Mouse (Mus musculus): Measurements from ENCODE around the gene Axin2. TPM values are rescaled to one million over a fixed set of nuclear protein-coding genes. Genes with fewer than 3 reads are reported as not detected.

Axin2 gene
- polyA plus RNA-seq, 1 experiment = 11.4 TPM

GRCm38 (mm10) chr11:108920636-108921505 is 722 bp downstream of the Axin2 start:
- Histone ChIP-seq H3K27me3 (ENCODE audit: control insufficient read depth, insufficient read depth, low read length, poor library complexity, severe bottlenecking) (peaks cover 11% of the 10 kb centered on the region; the same call in 1 of the 2 replicates), H3K27ac (ENCODE audit: insufficient read depth, low read length) (no peak overlapping the region), H3K9me3 (replicated peaks; ENCODE audit: control insufficient read depth, insufficient read depth, low read length, poor library complexity, severe bottlenecking) (no peaks in the 10 kb centered on the region), H3K4me1 (ENCODE audit: control insufficient read depth, insufficient read depth, low read length) (peaks cover 7% of the 10 kb centered on the region), H3K4me3 (ENCODE audit: low read depth, low read length) (peak overlapping the region; percentile 80), H3K36me3 (ENCODE audit: control insufficient read depth, insufficient read depth, low read length, poor library complexity, severe bottlenecking) (no peaks in the 10 kb centered on the region), H3K9ac (ENCODE audit: low read depth, poor library complexity, severe bottlenecking) (peak overlapping the region; percentile 95)
- no peak for TF ChIP-seq POLR2A (IDR thresholded peaks at IDR 0.05; ENCODE audit: insufficient read depth, low read length)
- TF ChIP-seq EP300 (IDR thresholded peaks at IDR 0.05; ENCODE audit: insufficient read depth, low read depth, low read length) = peak; percentile 35; the same call in 1 of the 2 replicates
- no peak for TF ChIP-seq CTCF (IDR thresholded peaks at IDR 0.05; ENCODE audit: low read depth, low read length)

GRCm38 (mm10) chr11:108921506-108922455 is 1.6 kb downstream of the Axin2 start:
- H3K4me1 ChIP-seq (ENCODE audit: control insufficient read depth, insufficient read depth, low read length) = peaks cover 7% of the 10 kb centered on the region
- H3K27me3 ChIP-seq (ENCODE audit: control insufficient read depth, insufficient read depth, low read length, poor library complexity, severe bottlenecking) = peaks cover 11% of the 10 kb centered on the region; the same call in 1 of the 2 replicates
- no peaks in the 10 kb centered on the region for H3K9me3 ChIP-seq (replicated peaks; ENCODE audit: control insufficient read depth, insufficient read depth, low read length, poor library complexity, severe bottlenecking)
- H3K4me3 ChIP-seq (ENCODE audit: low read depth, low read length) = peak overlapping the region; percentile 80
- no peak overlapping the region for H3K27ac ChIP-seq (ENCODE audit: insufficient read depth, low read length)
- no peak for TF ChIP-seq EP300 (IDR thresholded peaks at IDR 0.05; ENCODE audit: insufficient read depth, low read depth, low read length)
- no peak for TF ChIP-seq POLR2A (IDR thresholded peaks at IDR 0.05; ENCODE audit: insufficient read depth, low read length)
- TF ChIP-seq CTCF (IDR thresholded peaks at IDR 0.05; ENCODE audit: low read depth, low read length) = no peak
- H3K9ac ChIP-seq (ENCODE audit: low read depth, poor library complexity, severe bottlenecking) = peak overlapping the region; percentile 95
- no peaks in the 10 kb centered on the region for H3K36me3 ChIP-seq (ENCODE audit: control insufficient read depth, insufficient read depth, low read length, poor library complexity, severe bottlenecking)

GRCm38 (mm10) chr11:108922511-108923187 is 2.5 kb downstream of the Axin2 start:
- Histone ChIP-seq H3K36me3 (ENCODE audit: control insufficient read depth, insufficient read depth, low read length, poor library complexity, severe bottlenecking) (no peaks in the 10 kb centered on the region), H3K4me1 (ENCODE audit: control insufficient read depth, insufficient read depth, low read length) (peaks cover 7% of the 10 kb centered on the region), H3K4me3 (ENCODE audit: low read depth, low read length) (peak overlapping the region; percentile 80), H3K9ac (ENCODE audit: low read depth, poor library complexity, severe bottlenecking) (peak overlapping the region; percentile 95), H3K27me3 (ENCODE audit: control insufficient read depth, insufficient read depth, low read length, poor library complexity, severe bottlenecking) (peaks cover 11% of the 10 kb centered on the region; the same call in 1 of the 2 replicates), H3K27ac (ENCODE audit: insufficient read depth, low read length) (no peak overlapping the region), H3K9me3 (replicated peaks; ENCODE audit: control insufficient read depth, insufficient read depth, low read length, poor library complexity, severe bottlenecking) (no peaks in the 10 kb centered on the region)
- no peak for TF ChIP-seq POLR2A (IDR thresholded peaks at IDR 0.05; ENCODE audit: insufficient read depth, low read length)
- TF ChIP-seq EP300 (IDR thresholded peaks at IDR 0.05; ENCODE audit: insufficient read depth, low read depth, low read length) = no peak
- TF ChIP-seq CTCF (IDR thresholded peaks at IDR 0.05; ENCODE audit: low read depth, low read length) = no peak

GRCm38 (mm10) chr11:108923188-108923575 is 3.0 kb downstream of the Axin2 start:
- Histone ChIP-seq H3K36me3 (ENCODE audit: control insufficient read depth, insufficient read depth, low read length, poor library complexity, severe bottlenecking) (no peaks in the 10 kb centered on the region), H3K4me3 (ENCODE audit: low read depth, low read length) (no peak overlapping the region), H3K27ac (ENCODE audit: insufficient read depth, low read length) (no peak overlapping the region), H3K9ac (ENCODE audit: low read depth, poor library complexity, severe bottlenecking) (no peak overlapping the region), H3K9me3 (replicated peaks; ENCODE audit: control insufficient read depth, insufficient read depth, low read length, poor library complexity, severe bottlenecking) (no peaks in the 10 kb centered on the region), H3K27me3 (ENCODE audit: control insufficient read depth, insufficient read depth, low read length, poor library complexity, severe bottlenecking) (peaks cover 11% of the 10 kb centered on the region; the same call in 1 of the 2 replicates), H3K4me1 (ENCODE audit: control insufficient read depth, insufficient read depth, low read length) (peaks cover 4% of the 10 kb centered on the region)
- TF ChIP-seq CTCF (IDR thresholded peaks at IDR 0.05; ENCODE audit: low read depth, low read length) (no peak), EP300 (IDR thresholded peaks at IDR 0.05; ENCODE audit: insufficient read depth, low read depth, low read length) (no peak), POLR2A (IDR thresholded peaks at IDR 0.05; ENCODE audit: insufficient read depth, low read length) (no peak)

GRCm38 (mm10) chr11:108923781-108924180 is 3.6 kb downstream of the Axin2 start:
- no peak overlapping the region for H3K27ac ChIP-seq (ENCODE audit: insufficient read depth, low read length)
- H3K27me3 ChIP-seq (ENCODE audit: control insufficient read depth, insufficient read depth, low read length, poor library complexity, severe bottlenecking) = peaks cover 11% of the 10 kb centered on the region; the same call in 1 of the 2 replicates
- TF ChIP-seq EP300 (IDR thresholded peaks at IDR 0.05; ENCODE audit: insufficient read depth, low read depth, low read length) = no peak
- no peak for TF ChIP-seq POLR2A (IDR thresholded peaks at IDR 0.05; ENCODE audit: insufficient read depth, low read length)
- TF ChIP-seq CTCF (IDR thresholded peaks at IDR 0.05; ENCODE audit: low read depth, low read length) = no peak
- H3K4me1 ChIP-seq (ENCODE audit: control insufficient read depth, insufficient read depth, low read length) = peaks cover 4% of the 10 kb centered on the region
- no peak overlapping the region for H3K4me3 ChIP-seq (ENCODE audit: low read depth, low read length)
- H3K9me3 ChIP-seq (replicated peaks; ENCODE audit: control insufficient read depth, insufficient read depth, low read length, poor library complexity, severe bottlenecking) = no peaks in the 10 kb centered on the region
- no peak overlapping the region for H3K9ac ChIP-seq (ENCODE audit: low read depth, poor library complexity, severe bottlenecking)
- no peaks in the 10 kb centered on the region for H3K36me3 ChIP-seq (ENCODE audit: control insufficient read depth, insufficient read depth, low read length, poor library complexity, severe bottlenecking)
